Mouse (Mus musculus) intestine, embryonic 16.5 days (tissue): ENCODE data around the gene Pxylp1. TPM values are rescaled to one million over a fixed set of nuclear protein-coding genes. Genes with fewer than 3 reads are reported as not detected.

Experiments used
- ATAC-seq: fragments of 200-750 bp; cut with Nextera tagmentation; 2 replicates; pipeline ENCODE4 v1.8.0; 2017; ENCODE audit warnings: moderate TSS enrichment, moderate library complexity
- H3K27ac ChIP-seq: fragments of 300-500 bp; sonication (generic); 2 replicates; pipeline ENCODE4 v1.5.1; 2014; ENCODE audit warnings: mild to moderate bottlenecking, low read length
- H3K27me3 ChIP-seq: fragments of 300-500 bp; sonication (generic); replicated peaks from 2 replicates; pipeline ENCODE4 v1.6.1; 2014; ENCODE audit warnings: low read length, control low read depth, mixed read lengths; ENCODE audit not compliant: control insufficient read depth, insufficient read depth
- H3K36me3 ChIP-seq: fragments of 300-500 bp; sonication (generic); 2 replicates; pipeline ENCODE4 v1.6.1; 2014; ENCODE audit warnings: low read length, control low read depth; ENCODE audit not compliant: control insufficient read depth, insufficient read depth
- H3K4me1 ChIP-seq: fragments of 300-500 bp; sonication (generic); 2 replicates; pipeline ENCODE4 v1.6.1; 2014; ENCODE audit warnings: low read length, control low read depth, mixed read lengths; ENCODE audit not compliant: control insufficient read depth, insufficient read depth
- H3K4me2 ChIP-seq: fragments of 300-500 bp; sonication (generic); 2 replicates; pipeline ENCODE4 v1.6.1; 2014; ENCODE audit warnings: low read depth, low read length, control low read depth
- H3K4me3 ChIP-seq: fragments of 300-500 bp; sonication (generic); 2 replicates; pipeline ENCODE4 v1.5.1; 2014; ENCODE audit warnings: mild to moderate bottlenecking, low read length
- H3K9ac ChIP-seq: fragments of 300-500 bp; sonication (generic); 2 replicates; pipeline ENCODE4 v1.6.1; 2014; ENCODE audit warnings: low read depth, low read length
- H3K9me3 ChIP-seq: fragments of 300-500 bp; sonication (generic); 2 replicates; pipeline ENCODE4 v1.6.1; 2016; ENCODE audit warnings: low read length, control low read depth; ENCODE audit not compliant: control insufficient read depth
- WGBS: fragments of 180-500 bp; shearing (Covaris S2); extraction: QIAGEN DNeasy Blood & Tissue Kit; methylation state at CpG from one replicate; pipeline ENCODE4 v1.1.7; 2014; 5-methylcytosine and 5-hydroxymethylcytosine counted together
- polyA plus RNA-seq: library from polyadenylated mRNA; unstranded; fragments of >200 nt; fragmentation: Nextera tagmentation; extraction: Ambion mirVana; gene quantifications from 2 replicates; pipeline ENCODE4 v1.2.1, GENCODE M21; 2015

The Pxylp1 gene
- polyA plus RNA-seq, 1 experiment from 2014 or later: 38.1 TPM

DNA sequence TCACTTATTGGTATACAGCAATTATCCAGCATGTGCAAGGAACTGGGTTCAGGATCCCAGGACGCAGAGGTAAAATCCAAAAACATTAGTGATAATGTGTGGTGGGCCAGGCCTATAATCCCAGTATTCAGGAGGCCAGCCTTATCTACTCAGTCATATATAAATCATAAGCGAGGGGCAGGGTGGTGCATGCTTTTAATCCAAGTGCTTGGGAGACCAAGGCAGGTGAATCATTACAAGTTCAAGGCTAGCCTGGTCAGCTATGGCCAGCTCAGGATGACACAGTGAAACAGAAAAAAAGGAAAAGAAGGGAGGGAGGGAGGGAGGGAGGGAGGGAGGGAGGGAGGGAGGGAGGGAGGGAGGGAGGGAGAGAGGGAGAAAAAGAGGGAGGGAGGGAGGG is 97.9 kb downstream of the Pxylp1 start:
- H3K27ac ChIP-seq: no peak overlapping the region
- H3K4me3 ChIP-seq: no peak overlapping the region
- no peak overlapping the region for H3K9ac ChIP-seq
- ATAC-seq: no peak
- WGBS: 73% methylated on average over 2 of the region's 2 CpGs
- no peaks in the 10 kb centered on the region for H3K9me3 ChIP-seq
- H3K27me3 ChIP-seq: no peaks in the 10 kb centered on the region
- H3K36me3 ChIP-seq: no peaks in the 10 kb centered on the region
- peaks cover 6% of the 10 kb centered on the region; the same call in 1 of the 2 replicates for H3K4me1 ChIP-seq
- H3K4me2 ChIP-seq: no peak overlapping the region

DNA sequence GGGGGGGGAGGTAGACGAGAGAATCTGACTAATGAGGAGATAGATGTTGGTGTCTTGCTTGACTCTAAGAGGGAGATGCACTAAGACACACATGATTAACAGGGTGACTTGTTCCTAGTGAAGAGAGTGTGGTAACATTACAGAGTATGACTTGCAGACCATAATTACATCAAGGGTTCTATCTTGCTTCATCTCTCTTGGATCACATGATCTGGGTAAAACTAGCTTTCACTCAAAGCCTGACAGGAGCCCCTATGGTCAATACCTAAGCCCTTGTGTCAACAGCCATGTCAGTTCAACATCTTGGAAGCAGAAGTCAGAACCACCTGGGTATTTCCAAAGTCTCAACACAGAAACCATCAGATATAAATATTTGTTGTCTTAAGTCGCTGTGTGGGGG is 99.9 kb downstream of the Pxylp1 start:
- peaks cover 6% of the 10 kb centered on the region; the same call in 1 of the 2 replicates for H3K4me1 ChIP-seq
- H3K4me3 ChIP-seq: no peak overlapping the region
- no peak overlapping the region for H3K27ac ChIP-seq
- ATAC-seq: no peak
- no peak overlapping the region for H3K9ac ChIP-seq
- no peaks in the 10 kb centered on the region for H3K9me3 ChIP-seq
- H3K4me2 ChIP-seq: no peak overlapping the region
- 51% methylated on average over 2 of the region's 2 CpGs for WGBS
- no peaks in the 10 kb centered on the region for H3K27me3 ChIP-seq
- H3K36me3 ChIP-seq: no peaks in the 10 kb centered on the region

DNA sequence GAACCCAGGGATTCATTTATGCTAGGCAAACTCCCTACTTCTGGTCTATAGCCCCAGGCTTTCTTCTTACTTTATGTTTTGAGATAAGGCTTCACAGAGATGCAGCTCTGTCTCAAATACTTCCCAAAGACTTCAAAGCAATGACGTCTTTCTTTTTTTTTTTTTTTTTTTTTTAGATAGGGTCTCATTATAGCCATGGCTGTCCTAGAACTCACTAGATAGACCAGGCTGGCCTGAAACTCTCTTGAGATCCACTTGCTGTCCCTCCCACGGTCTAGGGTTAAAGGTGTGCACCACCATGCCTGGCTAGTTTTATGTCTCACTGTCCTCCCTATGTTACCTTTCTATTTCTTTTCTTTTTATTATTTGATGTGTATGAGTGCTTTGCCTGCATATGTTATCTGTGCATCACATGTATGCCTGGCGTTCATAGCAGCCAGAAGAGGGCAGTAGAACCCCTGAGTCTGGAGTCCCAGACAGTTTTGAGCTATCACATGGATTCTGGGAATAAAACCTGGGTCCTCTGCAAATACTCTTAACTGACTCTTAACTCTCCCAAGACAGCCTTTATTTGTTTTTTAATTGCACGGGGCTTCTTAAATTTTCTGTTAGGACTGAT is 102.0 kb downstream of the Pxylp1 start:
- H3K27me3 ChIP-seq: no peaks in the 10 kb centered on the region
- WGBS: 51% methylated on average over 4 of the region's 4 CpGs
- no peaks in the 10 kb centered on the region for H3K9me3 ChIP-seq
- no peak overlapping the region for H3K27ac ChIP-seq
- no peak overlapping the region for H3K4me2 ChIP-seq
- no peak overlapping the region for H3K9ac ChIP-seq
- no peaks in the 10 kb centered on the region for H3K36me3 ChIP-seq
- ATAC-seq: no peak
- peaks cover 9% of the 10 kb centered on the region; the same call in 1 of the 2 replicates for H3K4me1 ChIP-seq
- H3K4me3 ChIP-seq: no peak overlapping the region

DNA sequence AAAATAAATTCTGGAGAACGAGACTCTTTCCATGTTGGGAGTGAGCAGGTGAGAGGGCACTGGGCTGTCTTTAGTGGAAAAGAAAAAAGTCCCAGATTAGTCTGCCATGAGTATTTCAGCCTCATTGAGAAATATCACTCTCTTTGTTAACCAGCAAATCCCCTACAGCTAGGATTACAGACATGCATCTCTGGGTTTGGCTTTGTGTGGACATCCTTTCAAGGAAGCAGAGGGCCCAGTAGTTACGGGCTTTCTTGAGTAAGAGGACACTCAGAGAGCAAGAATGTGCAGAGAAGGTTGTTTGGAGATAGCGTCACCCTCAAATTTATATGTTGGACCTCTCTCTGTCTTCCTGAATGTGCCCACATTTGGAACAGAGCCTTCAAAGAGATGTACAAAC is 102.6 kb downstream of the Pxylp1 start:
- Histone ChIP-seq H3K36me3 (no peaks in the 10 kb centered on the region), H3K9me3 (no peaks in the 10 kb centered on the region), H3K4me1 (peaks cover 8% of the 10 kb centered on the region; the same call in 1 of the 2 replicates), H3K27me3 (no peaks in the 10 kb centered on the region), H3K4me3 (no peak overlapping the region), H3K4me2 (no peak overlapping the region), H3K9ac (no peak overlapping the region), H3K27ac (no peak overlapping the region)
- 75% methylated on average over 3 of the region's 3 CpGs for WGBS
- ATAC-seq: no peak

DNA sequence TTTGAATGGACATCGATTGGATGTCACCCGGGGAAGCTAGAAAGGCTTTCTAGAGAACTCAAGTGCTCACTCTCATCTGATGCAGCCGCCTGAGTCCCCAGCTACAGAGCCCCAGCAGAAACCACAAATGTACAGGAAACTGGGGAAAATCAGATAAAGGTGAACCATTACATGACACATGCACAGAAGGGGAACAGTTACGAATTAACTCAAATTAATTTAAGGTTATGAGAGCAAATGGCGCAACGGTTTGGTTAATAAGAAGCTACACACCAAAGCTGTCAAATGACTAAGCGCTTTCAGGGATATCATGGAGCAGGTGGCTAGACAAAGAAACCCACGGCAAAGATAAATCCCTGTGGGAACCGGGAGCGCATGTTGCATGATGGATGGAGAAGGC is 104.7 kb downstream of the Pxylp1 start:
- 73% methylated on average over 10 of the region's 10 CpGs for WGBS
- peak; percentile 26; the same call in 1 of the 2 replicates for ATAC-seq
- no peak overlapping the region for H3K27ac ChIP-seq

DNA sequence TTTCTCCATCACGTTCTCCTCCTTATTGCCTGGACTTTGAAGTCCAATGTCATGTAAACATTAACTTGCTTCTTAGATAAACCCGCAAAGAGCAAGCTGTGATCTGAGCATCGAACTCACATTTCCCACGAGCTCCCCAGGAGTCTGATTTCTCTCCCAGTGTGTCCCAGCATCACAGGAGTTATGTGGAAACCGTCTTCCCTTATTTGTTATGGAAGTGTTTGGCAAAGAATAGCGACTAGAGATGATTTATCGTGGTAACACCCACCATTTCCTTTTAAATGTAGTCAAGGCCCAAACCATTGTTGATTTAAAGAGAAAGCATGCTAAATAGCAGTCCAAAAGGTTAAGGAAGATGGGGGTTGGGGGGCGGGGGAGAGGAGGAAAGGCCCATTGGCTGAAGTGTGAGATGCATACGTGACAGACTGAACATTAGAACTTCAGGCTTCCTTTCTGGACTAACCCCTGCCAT is 106.6 kb downstream of the Pxylp1 start:
- 24% methylated on average over 9 of the region's 9 CpGs for WGBS
- H3K36me3 ChIP-seq: no peaks in the 10 kb centered on the region
- H3K4me1 ChIP-seq: peaks cover 20% of the 10 kb centered on the region; the same call in 1 of the 2 replicates
- peak overlapping the region; percentile 5; the same call in 1 of the 2 replicates for H3K4me2 ChIP-seq
- no peaks in the 10 kb centered on the region for H3K27me3 ChIP-seq
- 0 out of 2 replicates have a peak overlapping the region, but pooled peaks have one; percentile 11 for H3K9ac ChIP-seq
- peak overlapping the region; percentile 77 for H3K27ac ChIP-seq
- H3K4me3 ChIP-seq: no peak overlapping the region
- ATAC-seq: peak; percentile 78
- H3K9me3 ChIP-seq: no peaks in the 10 kb centered on the region

More for the DNA sequence above, 104.7 kb downstream of the Pxylp1 start:
- Histone ChIP-seq H3K4me3 (peak overlapping the region; percentile 21; the same call in 1 of the 2 replicates), H3K27me3 (no peaks in the 10 kb centered on the region), H3K9ac (no peak overlapping the region), H3K4me1 (peaks cover 17% of the 10 kb centered on the region; the same call in 1 of the 2 replicates), H3K36me3 (no peaks in the 10 kb centered on the region), H3K9me3 (no peaks in the 10 kb centered on the region), H3K4me2 (no peak overlapping the region; the same call in 1 of the 2 replicates)

DNA sequence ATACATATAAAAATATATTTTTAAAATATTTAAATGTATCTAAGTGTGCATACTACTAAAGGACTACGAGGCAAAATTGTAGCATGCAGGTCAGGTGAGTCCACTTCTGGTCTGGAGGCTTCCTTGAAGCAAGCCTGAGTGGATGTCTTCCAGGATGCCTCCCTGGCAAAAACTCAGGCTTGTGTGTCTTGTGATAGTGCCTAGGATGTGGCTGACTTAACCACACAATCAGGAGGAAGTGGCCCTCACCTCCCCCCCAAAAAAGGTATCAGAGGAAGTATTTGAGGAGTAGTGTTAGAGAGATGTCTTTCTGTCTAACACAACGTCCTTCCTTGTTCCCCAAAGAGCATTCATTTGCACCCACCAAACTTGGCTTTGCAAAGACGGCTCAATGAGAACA is 107.3 kb downstream of the Pxylp1 start:
- Histone ChIP-seq H3K4me3 (no peak overlapping the region), H3K36me3 (no peaks in the 10 kb centered on the region), H3K9me3 (no peaks in the 10 kb centered on the region), H3K27me3 (no peaks in the 10 kb centered on the region), H3K4me2 (no peak overlapping the region), H3K9ac (0 out of 2 replicates have a peak overlapping the region, but pooled peaks have one; percentile 8), H3K27ac (peak overlapping the region; percentile 77), H3K4me1 (peaks cover 20% of the 10 kb centered on the region; the same call in 1 of the 2 replicates)
- no peak for ATAC-seq
- WGBS: 67% methylated on average over 3 of the region's 3 CpGs

DNA sequence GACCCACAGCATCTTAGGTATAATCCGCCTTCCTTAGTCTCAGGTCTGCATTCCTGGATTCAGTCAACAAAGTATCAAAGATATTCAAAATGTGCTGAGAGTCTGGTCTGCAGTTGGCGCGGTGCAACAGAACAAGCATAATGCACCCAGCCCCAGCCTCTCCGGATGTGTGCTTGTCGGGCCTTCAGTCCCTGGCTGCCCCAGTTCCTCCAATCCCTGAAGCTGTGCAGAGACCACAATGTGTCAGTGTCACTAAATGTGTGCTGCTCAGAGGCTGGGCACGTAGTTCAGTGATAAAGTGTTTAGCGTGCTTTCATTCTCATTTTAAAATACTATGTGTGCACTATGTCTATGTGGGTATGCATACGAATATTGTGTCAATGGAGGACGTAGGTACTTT is 108.8 kb downstream of the Pxylp1 start:
- H3K4me2 ChIP-seq: no peak overlapping the region
- ATAC-seq: no peak
- no peaks in the 10 kb centered on the region for H3K27me3 ChIP-seq
- H3K4me3 ChIP-seq: no peak overlapping the region
- 81% methylated on average over 9 of the region's 9 CpGs for WGBS
- H3K9ac ChIP-seq: no peak overlapping the region
- peaks cover 20% of the 10 kb centered on the region; the same call in 1 of the 2 replicates for H3K4me1 ChIP-seq
- no peaks in the 10 kb centered on the region for H3K36me3 ChIP-seq
- no peak overlapping the region for H3K27ac ChIP-seq
- H3K9me3 ChIP-seq: no peaks in the 10 kb centered on the region

DNA sequence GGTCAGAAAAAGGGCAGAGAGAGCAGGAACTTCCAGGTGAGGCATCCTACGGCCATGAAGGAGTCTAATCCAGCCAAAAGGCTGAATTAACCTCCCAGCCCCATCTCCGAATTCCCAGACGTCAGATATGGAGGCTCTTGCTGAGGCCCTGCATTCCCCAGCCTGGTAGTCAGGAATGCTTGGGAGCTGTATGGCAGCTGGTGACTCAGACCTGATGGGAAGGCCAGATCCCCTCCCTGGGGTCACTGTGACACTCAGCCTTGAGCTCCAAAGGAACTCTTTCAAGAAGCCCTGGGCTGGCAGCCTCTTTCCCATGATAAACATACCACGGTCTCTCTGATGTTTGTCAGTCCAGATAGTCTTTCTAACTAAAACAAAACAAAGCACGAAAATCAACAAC is 109.2 kb downstream of the Pxylp1 start:
- no peak overlapping the region for H3K27ac ChIP-seq
- H3K4me1 ChIP-seq: peaks cover 20% of the 10 kb centered on the region; the same call in 1 of the 2 replicates
- ATAC-seq: no peak
- no peak overlapping the region for H3K9ac ChIP-seq
- H3K4me3 ChIP-seq: no peak overlapping the region
- H3K36me3 ChIP-seq: no peaks in the 10 kb centered on the region
- no peak overlapping the region for H3K4me2 ChIP-seq
- WGBS: 56% methylated on average over 5 of the region's 5 CpGs
- no peaks in the 10 kb centered on the region for H3K27me3 ChIP-seq
- H3K9me3 ChIP-seq: no peaks in the 10 kb centered on the region
